Mouse (Mus musculus) Muller cell, postnatal 12 days (primary cell): ENCODE data around the gene 4930583I09Rik.

Experiments
- DNase-seq: peaks from one replicate; pipeline ENCODE4 v3.0.0-alpha.2; 2015; ENCODE audit errors: inconsistent ontology term

Gene 4930583I09Rik

GRCm38 (mm10) chr17:64835928-64836327 is at the start of gene 4930583I09Rik:
4930583I09Rik (minus strand) TSS chr17:64836071.
- peak; percentile 40 for DNase-seq

GRCm38 (mm10) chr17:64876111-64876510 is 40.2 kb upstream of the 4930583I09Rik start:
- no peak for DNase-seq

GRCm38 (mm10) chr17:64873651-64874072 is 37.8 kb upstream of the 4930583I09Rik start:
- DNase-seq, result peak; percentile 8

- no peak for DNase-seq
Observed at GRCm38 (mm10) chr17:64863817-64864216, 27.9 kb upstream of the 4930583I09Rik start.

- no peak for DNase-seq
Observed at GRCm38 (mm10) chr17:64860963-64861362, 25.1 kb upstream of the 4930583I09Rik start.

GRCm38 (mm10) chr17:64858848-64859247 is 23.0 kb upstream of the 4930583I09Rik start:
- no peak for DNase-seq

- no peak for DNase-seq
Observed at GRCm38 (mm10) chr17:64848031-64848430, 12.2 kb upstream of the 4930583I09Rik start.

GRCm38 (mm10) chr17:64846654-64847053 is 10.8 kb upstream of the 4930583I09Rik start:
- DNase-seq, result no peak

- DNase-seq, result peak; percentile 16
Observed at GRCm38 (mm10) chr17:64836892-64837291, 1.0 kb upstream of the 4930583I09Rik start.

GRCm38 (mm10) chr17:64836352-64836751 is 481 bp upstream of the 4930583I09Rik start:
- DNase-seq, result no peak

- DNase-seq, result no peak
Observed at GRCm38 (mm10) chr17:64833906-64834490, 1.9 kb downstream of the 4930583I09Rik start.

- DNase-seq, result no peak
Observed at GRCm38 (mm10) chr17:64833071-64833470, 2.8 kb downstream of the 4930583I09Rik start.

GRCm38 (mm10) chr17:64827482-64827881 is 8.4 kb downstream of the 4930583I09Rik start:
- no peak for DNase-seq

GRCm38 (mm10) chr17:64826843-64827242 is 9.0 kb downstream of the 4930583I09Rik start:
- no peak for DNase-seq

GRCm38 (mm10) chr17:64822561-64822960 is 13.3 kb downstream of the 4930583I09Rik start:
- no peak for DNase-seq

GRCm38 (mm10) chr17:64820841-64821593 is 14.9 kb downstream of the 4930583I09Rik start:
- no peak for DNase-seq

- DNase-seq, result no peak
Observed at GRCm38 (mm10) chr17:64816298-64816697, 19.6 kb downstream of the 4930583I09Rik start.

- DNase-seq, result no peak
Observed at GRCm38 (mm10) chr17:64815806-64816205, 20.1 kb downstream of the 4930583I09Rik start.

GRCm38 (mm10) chr17:64813568-64813967 is 22.3 kb downstream of the 4930583I09Rik start:
- DNase-seq, result no peak

- DNase-seq, result no peak
Observed at GRCm38 (mm10) chr17:64806035-64806589, 29.8 kb downstream of the 4930583I09Rik start.

GRCm38 (mm10) chr17:64804375-64805124 is 31.3 kb downstream of the 4930583I09Rik start:
- DNase-seq, result no peak

GRCm38 (mm10) chr17:64802956-64803275 is 33.0 kb downstream of the 4930583I09Rik start:
- DNase-seq, result no peak
